ENCODE assay signal across 17 mouse cellular contexts in the genomic region with DNA sequence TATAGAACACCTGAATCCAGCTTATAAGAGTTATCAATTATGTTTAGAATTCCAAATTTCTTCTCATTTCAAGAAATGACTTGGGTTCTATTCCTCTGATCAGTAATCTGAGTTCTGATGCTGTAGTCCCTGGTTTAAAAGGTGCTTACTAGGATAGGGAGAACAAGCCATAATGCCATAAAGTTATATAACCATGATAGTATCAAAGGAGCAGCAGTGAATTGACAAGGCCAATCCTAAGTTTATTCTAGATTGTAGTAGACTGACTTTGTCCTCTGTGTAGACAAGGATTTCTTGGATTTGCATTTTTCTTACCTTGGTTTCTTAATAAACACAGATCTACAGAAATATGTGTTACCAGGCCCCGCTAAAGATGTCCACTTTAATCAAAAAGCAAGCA.
"Had no signal": no experiment of that assay in that cellular context is flagged by ENCODE, and none has a peak within 500 bp of the region (broad histone marks: within the 10 kb centered on the region; RNA-seq: fewer than 3 reads in every experiment).

No protein-coding gene starts in this region.

- H3K9me3 ChIP-seq: neural tube, embryonic 12.5 days; neural tube, embryonic 13.5 days; neural tube, embryonic 15.5 days; stomach, embryonic 15.5 days had no signal

- H3K27ac ChIP-seq: neural tube, embryonic 12.5 days; neural tube, embryonic 13.5 days; neural tube, embryonic 15.5 days; stomach, embryonic 15.5 days; stomach, postnatal 0 days had no signal

- H3K27me3 ChIP-seq: neural tube, embryonic 12.5 days; neural tube, embryonic 13.5 days; neural tube, embryonic 15.5 days; stomach, embryonic 15.5 days had no signal

- DNase-seq: retina, postnatal 1 day; right cerebral cortex, adult 18-20 months; right cerebral cortex, postnatal 14 days; right cerebral cortex, postnatal 25 days; right cerebral cortex, postnatal 4 days; spleen, adult 18-20 months; thymus, adult 18-20 months; thymus, adult 2 months; thymus, postnatal 14 days; thymus, postnatal 25 days; thymus, postnatal 36 days; thymus, postnatal 4 days had no signal

- H3K4me2 ChIP-seq: neural tube, embryonic 12.5 days; neural tube, embryonic 13.5 days; neural tube, embryonic 15.5 days; stomach, embryonic 15.5 days had no signal

- H3K36me3 ChIP-seq: neural tube, embryonic 12.5 days; neural tube, embryonic 13.5 days; neural tube, embryonic 15.5 days; stomach, embryonic 15.5 days had no signal

- H3K4me3 ChIP-seq: neural tube, embryonic 12.5 days; neural tube, embryonic 13.5 days; neural tube, embryonic 15.5 days; stomach, embryonic 15.5 days had no signal

- H3K9ac ChIP-seq: neural tube, embryonic 12.5 days; neural tube, embryonic 13.5 days; neural tube, embryonic 15.5 days; stomach, embryonic 15.5 days had no signal

- H3K4me1 ChIP-seq: neural tube, embryonic 12.5 days; neural tube, embryonic 13.5 days; neural tube, embryonic 15.5 days; stomach, embryonic 15.5 days had no signal
